Mouse (Mus musculus): Measurements from ENCODE around the gene Bag5.

DNA sequence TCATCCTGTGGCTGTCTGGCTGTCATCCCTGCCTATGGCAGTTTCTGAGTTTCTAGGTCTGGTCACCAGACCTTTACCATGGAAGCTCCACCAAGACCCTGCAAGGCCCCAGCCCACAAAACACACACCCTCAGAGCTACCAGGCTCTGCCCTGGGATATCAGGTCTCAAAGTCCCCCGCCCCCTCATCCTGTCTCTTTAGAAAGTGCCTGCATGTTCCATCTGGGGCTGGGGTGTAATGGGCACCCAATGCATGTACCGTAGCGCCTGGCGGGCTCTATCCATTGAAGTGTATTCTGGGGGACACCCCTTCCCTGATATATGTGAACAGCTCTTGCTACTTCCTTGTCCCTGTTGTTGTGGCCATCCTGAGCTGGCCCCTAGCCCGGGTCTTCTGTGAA, 20.2 kb downstream of the Bag5 start:
- TF ChIP-seq CTCF (IDR thresholded peaks at IDR 0.05; ENCODE audit: borderline replicate concordance, insufficient read depth, low read depth, low read length) (no peak), POLR2A (IDR thresholded peaks at IDR 0.05; ENCODE audit: borderline replicate concordance, insufficient read depth, low read length) (no peak)
